Mouse (Mus musculus): ENCODE data around the gene Olfml2b. TPM values are rescaled to one million over a fixed set of nuclear protein-coding genes. Genes with fewer than 3 reads are reported as not detected.

Gene Olfml2b
- polyA plus RNA-seq, 1 experiment from 2014 or later, result 9.6 TPM

- H3K9ac ChIP-seq, result no peak overlapping the region
- no peak for ATAC-seq (ENCODE audit: low FRiP score, low read depth)
- 87% methylated on average over 5 of the region's 5 CpGs for WGBS
Observed at GRCm38 (mm10) chr1:170622934-170623333, 21.4 kb upstream of the Olfml2b start.

DNA sequence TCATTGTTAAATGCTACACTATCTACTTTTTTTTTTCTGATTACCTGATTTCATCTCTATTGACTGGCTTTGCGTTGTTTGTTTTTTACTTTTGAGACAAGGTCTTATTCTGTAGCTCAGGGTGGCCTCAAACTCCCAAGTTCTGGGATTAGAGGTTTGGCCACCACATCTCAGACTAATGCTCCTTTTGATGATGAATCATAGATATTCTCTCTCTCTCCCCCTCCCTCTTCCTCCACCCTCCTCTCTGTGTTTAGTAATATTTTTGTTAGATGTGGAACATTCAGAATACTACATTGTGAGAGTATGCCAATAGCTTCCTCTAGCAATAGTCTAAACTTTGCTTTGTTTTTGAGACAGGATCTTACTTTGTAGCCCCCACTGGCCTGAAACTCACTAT, 20.9 kb upstream of the Olfml2b start:
- Histone ChIP-seq H3K27me3 (replicated peaks) (no peaks in the 10 kb centered on the region), H3K9ac (no peak overlapping the region), H3K36me3 (no peaks in the 10 kb centered on the region), H3K27ac (no peak overlapping the region), H3K4me1 (no peaks in the 10 kb centered on the region), H3K4me3 (no peak overlapping the region), H3K4me2 (replicated peaks) (no peak overlapping the region), H3K9me3 (no peaks in the 10 kb centered on the region)
- no peak for ATAC-seq (ENCODE audit: low FRiP score, low read depth)
- WGBS, result 96% methylated on average over 1 of the region's 1 CpGs

More at GRCm38 (mm10) chr1:170622934-170623333, 21.4 kb upstream of the Olfml2b start:
- Histone ChIP-seq H3K27ac (no peak overlapping the region), H3K36me3 (no peaks in the 10 kb centered on the region), H3K4me1 (no peaks in the 10 kb centered on the region), H3K9me3 (no peaks in the 10 kb centered on the region), H3K4me2 (replicated peaks) (no peak overlapping the region), H3K4me3 (no peak overlapping the region), H3K27me3 (replicated peaks) (no peaks in the 10 kb centered on the region)

- H3K4me2 ChIP-seq (replicated peaks), result no peak overlapping the region
- H3K27me3 ChIP-seq (replicated peaks), result no peaks in the 10 kb centered on the region
- H3K9me3 ChIP-seq, result no peaks in the 10 kb centered on the region
- no peak overlapping the region for H3K4me3 ChIP-seq
- H3K4me1 ChIP-seq, result no peaks in the 10 kb centered on the region
- no peak overlapping the region for H3K9ac ChIP-seq
- H3K27ac ChIP-seq, result no peak overlapping the region
- WGBS, result 89% methylated on average over 4 of the region's 4 CpGs
- ATAC-seq (ENCODE audit: low FRiP score, low read depth), result no peak
- no peaks in the 10 kb centered on the region for H3K36me3 ChIP-seq
Observed at GRCm38 (mm10) chr1:170630489-170630888, 13.8 kb upstream of the Olfml2b start.

- WGBS, result 88% methylated on average over 5 of the region's 5 CpGs
- H3K9me3 ChIP-seq, result no peaks in the 10 kb centered on the region
- ATAC-seq (ENCODE audit: low FRiP score, low read depth), result no peak
Observed at GRCm38 (mm10) chr1:170631571-170631970, 12.8 kb upstream of the Olfml2b start.

DNA sequence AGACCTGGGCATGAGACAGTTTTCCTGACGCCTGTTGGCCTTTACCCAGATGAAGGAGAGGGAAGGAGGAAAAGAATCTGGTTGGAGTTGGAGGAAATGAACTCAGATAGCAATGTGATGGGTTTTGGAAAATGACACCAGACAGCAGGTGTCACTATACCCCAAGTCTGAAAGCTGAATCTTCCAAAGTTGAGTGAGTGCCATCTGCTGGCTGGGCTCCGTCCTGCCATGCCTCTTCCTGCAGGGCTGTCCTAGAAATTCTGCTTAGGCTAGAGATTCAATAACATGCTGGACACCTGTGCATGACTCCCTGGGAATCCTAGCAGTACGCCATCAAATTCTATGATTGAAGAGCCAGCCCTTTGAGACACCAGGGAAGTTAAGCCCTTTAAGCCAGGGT, 11.9 kb upstream of the Olfml2b start:
- no peaks in the 10 kb centered on the region for H3K4me1 ChIP-seq
- WGBS, result 23% methylated on average over 3 of the region's 3 CpGs
- no peaks in the 10 kb centered on the region for H3K9me3 ChIP-seq
- no peak overlapping the region for H3K4me2 ChIP-seq (replicated peaks)
- no peaks in the 10 kb centered on the region for H3K27me3 ChIP-seq (replicated peaks)
- H3K4me3 ChIP-seq, result no peak overlapping the region
- no peak for ATAC-seq (ENCODE audit: low FRiP score, low read depth)
- H3K9ac ChIP-seq, result no peak overlapping the region
- no peak overlapping the region for H3K27ac ChIP-seq
- no peaks in the 10 kb centered on the region for H3K36me3 ChIP-seq

More at GRCm38 (mm10) chr1:170631571-170631970, 12.8 kb upstream of the Olfml2b start:
- H3K9ac ChIP-seq, result no peak overlapping the region
- H3K4me2 ChIP-seq (replicated peaks), result no peak overlapping the region
- H3K36me3 ChIP-seq, result no peaks in the 10 kb centered on the region
- H3K4me1 ChIP-seq, result no peaks in the 10 kb centered on the region
- no peaks in the 10 kb centered on the region for H3K27me3 ChIP-seq (replicated peaks)
- no peak overlapping the region for H3K4me3 ChIP-seq
- no peak overlapping the region for H3K27ac ChIP-seq

- no peaks in the 10 kb centered on the region for H3K4me1 ChIP-seq
- no peaks in the 10 kb centered on the region for H3K36me3 ChIP-seq
- H3K4me3 ChIP-seq, result no peak overlapping the region
- H3K9ac ChIP-seq, result no peak overlapping the region
- H3K9me3 ChIP-seq, result no peaks in the 10 kb centered on the region
- no peak for ATAC-seq (ENCODE audit: low FRiP score, low read depth)
- no peak overlapping the region for H3K4me2 ChIP-seq (replicated peaks)
- 67% methylated on average over 4 of the region's 4 CpGs for WGBS
- no peaks in the 10 kb centered on the region for H3K27me3 ChIP-seq (replicated peaks)
- no peak overlapping the region for H3K27ac ChIP-seq
Observed at GRCm38 (mm10) chr1:170632856-170633255, 11.5 kb upstream of the Olfml2b start.

DNA sequence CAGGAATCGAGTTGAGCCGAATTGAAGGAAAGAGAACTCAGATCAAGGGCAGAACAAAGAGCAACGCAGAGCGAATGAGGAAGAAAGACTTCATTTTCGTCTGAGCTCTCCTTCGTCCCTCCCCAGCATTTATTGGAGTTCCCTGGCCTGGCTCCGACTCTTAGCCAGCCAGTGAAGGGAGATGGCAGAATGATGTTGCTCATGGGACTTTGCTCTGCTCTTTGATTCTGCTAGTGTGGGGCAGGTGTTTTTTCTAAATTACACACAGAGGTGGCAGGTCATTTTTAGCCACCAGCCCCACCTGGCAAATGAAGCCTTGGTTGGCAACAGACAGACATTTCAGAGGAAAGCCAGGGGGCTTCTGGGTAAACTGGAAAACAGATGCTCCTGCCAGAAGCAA, 5.4 kb upstream of the Olfml2b start:
- ATAC-seq (ENCODE audit: low FRiP score, low read depth), result no peak
- peaks cover 4% of the 10 kb centered on the region; the same call in 1 of the 2 replicates for H3K4me1 ChIP-seq
- H3K36me3 ChIP-seq, result no peaks in the 10 kb centered on the region
- H3K9ac ChIP-seq, result no peak overlapping the region
- H3K9me3 ChIP-seq, result no peaks in the 10 kb centered on the region
- no peak overlapping the region for H3K4me3 ChIP-seq
- no peaks in the 10 kb centered on the region for H3K27me3 ChIP-seq (replicated peaks)
- H3K4me2 ChIP-seq (replicated peaks), result no peak overlapping the region
- WGBS, result 79% methylated on average over 7 of the region's 7 CpGs
- no peak overlapping the region for H3K27ac ChIP-seq

DNA sequence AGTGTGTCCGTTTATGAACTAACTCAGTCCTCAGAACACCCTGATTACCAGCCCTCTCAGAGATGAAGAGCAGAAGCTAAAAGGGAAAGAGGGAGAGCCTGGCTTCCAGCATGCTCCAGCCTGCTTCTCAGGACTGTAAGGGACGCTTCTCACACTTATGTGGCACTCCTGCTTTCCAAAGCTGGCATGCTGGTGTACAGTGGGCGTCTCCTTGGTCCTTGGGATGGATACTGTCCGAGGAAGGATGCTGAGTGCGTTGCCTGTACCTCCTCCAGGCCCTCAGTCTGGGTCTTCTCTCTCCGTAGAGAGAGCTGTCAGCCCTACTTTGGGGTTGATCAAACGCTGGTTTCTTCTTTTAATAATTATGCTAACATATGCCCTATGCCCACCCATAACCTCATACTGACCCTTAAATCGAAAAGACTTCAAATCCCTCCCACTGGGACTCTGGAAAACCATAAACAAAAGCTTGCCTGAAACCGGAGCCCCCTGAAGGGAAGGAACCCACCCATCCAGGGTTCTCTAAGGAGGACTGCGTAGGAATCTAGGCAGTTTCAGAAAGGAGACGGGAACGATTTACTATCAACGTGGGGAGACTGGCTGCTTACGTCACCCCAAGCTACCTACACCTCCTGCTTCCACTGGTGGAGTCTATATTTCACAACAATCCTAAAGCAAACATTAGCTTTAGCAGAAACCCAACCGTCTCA, 1.7 kb downstream of the Olfml2b start:
- Histone ChIP-seq H3K36me3 (no peaks in the 10 kb centered on the region), H3K27ac (no peak overlapping the region), H3K4me1 (peaks cover 21% of the 10 kb centered on the region), H3K27me3 (replicated peaks) (no peaks in the 10 kb centered on the region), H3K9me3 (no peaks in the 10 kb centered on the region), H3K4me2 (replicated peaks) (peak overlapping the region; percentile 77), H3K9ac (no peak overlapping the region), H3K4me3 (peak overlapping the region; percentile 5; the same call in 1 of the 2 replicates)
- no peak for ATAC-seq (ENCODE audit: low FRiP score, low read depth)
- WGBS, result 45% methylated on average over 15 of the region's 15 CpGs

DNA sequence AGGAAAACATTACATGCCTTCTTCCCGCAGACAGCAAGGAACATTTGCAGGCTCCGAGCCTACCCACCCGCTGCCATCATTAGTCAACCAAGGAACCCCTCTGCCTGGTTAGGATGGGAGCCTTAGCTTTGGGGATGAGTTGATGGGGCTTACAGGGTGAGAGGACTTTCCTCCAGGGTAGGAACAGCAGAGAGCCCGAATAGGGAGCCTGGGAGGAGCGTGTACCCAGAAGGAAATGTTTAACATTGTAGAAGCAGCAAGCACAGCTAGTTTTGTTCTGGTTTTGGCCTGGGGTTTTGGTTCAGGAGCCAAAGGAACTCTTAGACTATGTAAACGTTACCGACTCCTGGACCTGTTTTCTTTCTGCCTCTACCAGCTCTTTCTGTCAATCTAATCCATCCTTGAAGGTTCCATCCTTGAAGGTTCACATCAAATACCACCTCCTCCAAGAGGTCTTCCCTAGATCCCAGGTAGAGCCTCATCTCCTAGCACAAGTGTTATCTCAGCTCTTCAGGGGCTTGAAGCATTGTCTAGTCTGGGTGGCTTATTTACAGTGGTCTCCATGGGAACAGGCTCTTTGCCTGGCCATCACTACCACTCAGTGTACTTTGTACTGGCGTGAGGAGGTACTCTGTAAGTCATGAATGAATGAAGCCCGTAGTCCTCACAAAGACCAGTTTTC, 2.4 kb downstream of the Olfml2b start:
- no peak overlapping the region for H3K4me3 ChIP-seq
- H3K4me1 ChIP-seq, result peaks cover 21% of the 10 kb centered on the region
- no peaks in the 10 kb centered on the region for H3K9me3 ChIP-seq
- no peaks in the 10 kb centered on the region for H3K27me3 ChIP-seq (replicated peaks)
- ATAC-seq (ENCODE audit: low FRiP score, low read depth), result no peak
- H3K9ac ChIP-seq, result no peak overlapping the region
- H3K36me3 ChIP-seq, result no peaks in the 10 kb centered on the region
- H3K27ac ChIP-seq, result no peak overlapping the region
- 75% methylated on average over 9 of the region's 9 CpGs for WGBS
- peak overlapping the region; percentile 77 for H3K4me2 ChIP-seq (replicated peaks)

- Histone ChIP-seq H3K4me3 (no peak overlapping the region), H3K27ac (no peak overlapping the region), H3K4me1 (peaks cover 21% of the 10 kb centered on the region), H3K27me3 (replicated peaks) (no peaks in the 10 kb centered on the region), H3K4me2 (replicated peaks) (0 out of 2 replicates have a peak overlapping the region, but pooled peaks have one; percentile 77), H3K9me3 (no peaks in the 10 kb centered on the region), H3K9ac (no peak overlapping the region), H3K36me3 (no peaks in the 10 kb centered on the region)
- WGBS, result 89% methylated on average over 7 of the region's 7 CpGs
- ATAC-seq (ENCODE audit: low FRiP score, low read depth), result no peak
Observed at GRCm38 (mm10) chr1:170647381-170647780, 3.0 kb downstream of the Olfml2b start.

DNA sequence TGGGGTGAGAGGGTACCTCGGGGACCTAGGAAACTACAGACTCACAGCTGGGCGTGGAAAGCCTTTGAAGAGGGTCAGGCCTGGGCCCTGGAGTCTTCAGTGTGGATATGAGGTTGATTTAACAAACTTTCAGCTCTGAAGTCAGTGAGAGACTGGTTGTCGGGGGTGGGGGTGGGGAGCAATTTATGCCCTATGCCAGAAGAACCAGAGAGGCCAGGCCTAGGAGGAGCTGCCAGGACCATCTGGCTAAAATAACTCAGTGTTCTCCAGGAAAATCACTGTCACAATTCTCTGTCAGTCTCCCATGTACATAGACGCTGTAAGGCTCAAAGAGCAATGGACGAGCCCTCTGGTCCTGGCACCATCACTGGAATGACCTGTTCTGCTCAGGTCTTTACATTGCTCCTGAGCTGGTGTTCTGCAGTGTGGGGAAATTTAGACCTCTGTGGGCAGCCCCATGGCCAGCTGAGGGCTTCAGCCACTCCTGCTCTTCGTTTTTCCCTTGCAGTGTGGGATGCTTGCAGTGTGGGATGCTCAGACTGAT, 3.7 kb downstream of the Olfml2b start:
- H3K4me2 ChIP-seq (replicated peaks), result no peak overlapping the region
- H3K4me3 ChIP-seq, result no peak overlapping the region
- 81% methylated on average over 6 of the region's 6 CpGs for WGBS
- no peak for ATAC-seq (ENCODE audit: low FRiP score, low read depth)
- no peaks in the 10 kb centered on the region for H3K9me3 ChIP-seq
- H3K27ac ChIP-seq, result no peak overlapping the region
- no peaks in the 10 kb centered on the region for H3K36me3 ChIP-seq
- H3K27me3 ChIP-seq (replicated peaks), result no peaks in the 10 kb centered on the region
- H3K9ac ChIP-seq, result no peak overlapping the region
- peaks cover 21% of the 10 kb centered on the region for H3K4me1 ChIP-seq

GRCm38 (mm10) chr1:170651046-170651723, 6.9 kb downstream of the Olfml2b start:
- WGBS, result 61% methylated on average over 6 of the region's 6 CpGs
- ATAC-seq (ENCODE audit: low FRiP score, low read depth), result no peak
- H3K27me3 ChIP-seq (replicated peaks), result no peaks in the 10 kb centered on the region
- H3K9ac ChIP-seq, result no peak overlapping the region
- H3K36me3 ChIP-seq, result no peaks in the 10 kb centered on the region
- H3K27ac ChIP-seq, result no peak overlapping the region
- H3K9me3 ChIP-seq, result no peaks in the 10 kb centered on the region
- peaks cover 17% of the 10 kb centered on the region for H3K4me1 ChIP-seq
- H3K4me3 ChIP-seq, result no peak overlapping the region
- H3K4me2 ChIP-seq (replicated peaks), result no peak overlapping the region

Data from neural tube, embryonic 12.5 days (tissue).